Comparison of ENCODE assay signal across 15 mouse cellular contexts in the genomic region with DNA sequence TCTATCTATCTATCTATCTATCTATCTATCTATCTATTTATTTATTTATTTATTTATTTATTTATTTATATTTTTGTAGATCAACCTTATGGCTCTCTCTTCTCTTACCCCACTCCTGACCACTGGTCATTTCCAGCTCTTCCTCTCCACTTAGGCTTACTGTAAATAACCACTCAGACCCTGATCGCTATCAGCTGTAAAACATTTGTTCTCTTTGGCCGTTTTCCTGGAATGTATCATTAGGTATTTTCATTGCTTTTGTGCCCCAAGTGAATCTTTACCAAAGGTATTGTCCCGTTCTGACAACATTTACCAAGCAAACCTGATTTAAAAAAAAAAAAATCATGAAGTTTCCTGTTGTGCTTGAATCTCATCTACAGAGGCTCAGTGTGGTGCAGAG.
A peak's percentile ranks its signal among the peaks of the same experiment; 100 is the strongest.
DNase-seq lines count a peak whose midpoint lies in the region; ATAC-seq and TF ChIP-seq lines count a peak whose summit lies in the region.
"Had no signal": no experiment of that assay in that cellular context is flagged by ENCODE, and none has a peak within 500 bp of the region (broad histone marks: within the 10 kb centered on the region; RNA-seq: fewer than 3 reads in every experiment).

No protein-coding gene starts in this region.

- no peak for TF ChIP-seq EP300 in heart, adult 2 months (IDR thresholded peaks at IDR 0.05; ENCODE audit: insufficient read depth, low read depth, low read length)
- TF ChIP-seq EP300 in stomach, postnatal 0 days (optimal IDR thresholded peaks at IDR 0.05), result no peak

- 30% methylated on average over 3 of the region's 3 CpGs for WGBS in heart, adult 2 months
- 39% methylated on average over 3 of the region's 3 CpGs for WGBS in kidney, postnatal 0 days
- WGBS in stomach, embryonic 15.5 days, result 40% methylated on average over 3 of the region's 3 CpGs
- WGBS in stomach, postnatal 0 days, result 34% methylated on average over 3 of the region's 3 CpGs

- H3K9ac ChIP-seq in heart, adult 2 months (ENCODE audit: low read depth, low read length), result no peak overlapping the region
- H3K9ac ChIP-seq in kidney, postnatal 0 days (ENCODE audit: low read depth, low read length), result no peak overlapping the region
- H3K9ac ChIP-seq in stomach, embryonic 15.5 days, result no peak overlapping the region
- no peak overlapping the region for H3K9ac ChIP-seq in stomach, postnatal 0 days (ENCODE audit: low read length)
- H3K9ac ChIP-seq: embryonic facial prominence, embryonic 13.5 days; forebrain, embryonic 12.5 days; hindbrain, embryonic 13.5 days; limb, embryonic 12.5 days; midbrain, embryonic 13.5 days had no signal

- ATAC-seq in kidney, postnatal 0 days (replicated peaks; ENCODE audit: low FRiP score, low read depth), result no peak
- ATAC-seq in stomach, embryonic 15.5 days (ENCODE audit: insufficient read depth, low FRiP score, low read depth), result no peak
- ATAC-seq in stomach, postnatal 0 days (ENCODE audit: low FRiP score, low TSS enrichment), result no peak
- ATAC-seq: midbrain, embryonic 13.5 days had no signal

- TF ChIP-seq POLR2A in heart, adult 2 months (IDR thresholded peaks at IDR 0.05; ENCODE audit: insufficient read depth, low read depth, low read length), result no peak

- intact Hi-C loops in heart, adult 2 months (cut with DNase I), result loop anchor here (1.0 to 5.0 kb wide), 4 partner anchors 35 to 192 kb away; no protein-coding TSS in a partner anchor

- peak overlapping the region; percentile 89 for H3K27ac ChIP-seq in heart, adult 2 months
- no peak overlapping the region; the same call in 1 of the 2 replicates for H3K27ac ChIP-seq in kidney, postnatal 0 days
- peak overlapping the region; percentile 44; the same call in 1 of the 2 replicates for H3K27ac ChIP-seq in stomach, embryonic 15.5 days
- no peak overlapping the region for H3K27ac ChIP-seq in stomach, postnatal 0 days (replicated peaks)
- H3K27ac ChIP-seq: embryonic facial prominence, embryonic 13.5 days; forebrain, embryonic 12.5 days; hindbrain, embryonic 13.5 days; limb, embryonic 12.5 days; macrophage; midbrain, embryonic 13.5 days had no signal

- no peak overlapping the region for H3K4me2 ChIP-seq in kidney, postnatal 0 days (ENCODE audit: low read length)
- H3K4me2 ChIP-seq in stomach, embryonic 15.5 days, result no peak overlapping the region
- no peak overlapping the region for H3K4me2 ChIP-seq in stomach, postnatal 0 days (replicated peaks; ENCODE audit: low read depth)
- H3K4me2 ChIP-seq: embryonic facial prominence, embryonic 13.5 days; forebrain, embryonic 12.5 days; hindbrain, embryonic 13.5 days; limb, embryonic 12.5 days; midbrain, embryonic 13.5 days had no signal

- peaks cover 22% of the 10 kb centered on the region for H3K4me1 ChIP-seq in heart, adult 2 months (ENCODE audit: control insufficient read depth, insufficient read depth, low read length)
- H3K4me1 ChIP-seq in kidney, postnatal 0 days (replicated peaks; ENCODE audit: insufficient read depth, low read length), result no peaks in the 10 kb centered on the region
- H3K4me1 ChIP-seq in stomach, embryonic 15.5 days, result peaks cover 11% of the 10 kb centered on the region; the same call in 1 of the 2 replicates
- H3K4me1 ChIP-seq in stomach, postnatal 0 days (replicated peaks; ENCODE audit: control insufficient read depth, insufficient read depth), result no peaks in the 10 kb centered on the region
- H3K4me1 ChIP-seq: forebrain, embryonic 12.5 days; hindbrain, embryonic 13.5 days; limb, embryonic 12.5 days; midbrain, embryonic 13.5 days had no signal

- DNase-seq in heart, adult 2 months, result no peak
- no peak for DNase-seq in heart, adult 9 months (ENCODE audit: low spot score in 2 of 2)
- DNase-seq in kidney, postnatal 0 days (ENCODE audit: low spot score), result peak; percentile 68
- DNase-seq in kidney, adult 18-20 months, result no peak
- DNase-seq in stomach, postnatal 0 days (ENCODE audit: low spot score), result no peak
- no peak for DNase-seq in retina, embryonic 14.5 days (ENCODE audit: low spot score)
- DNase-seq in frontal cortex, postnatal 14 days (ENCODE audit: low spot score in 2 of 2), result no peak
- DNase-seq: right cerebral cortex, postnatal 14 days had no signal

- H3K27me3 ChIP-seq in heart, adult 2 months (ENCODE audit: control insufficient read depth, insufficient read depth, low read length), result no peaks in the 10 kb centered on the region
- no peaks in the 10 kb centered on the region for H3K27me3 ChIP-seq in kidney, postnatal 0 days (ENCODE audit: insufficient read depth, low read length)
- no peaks in the 10 kb centered on the region for H3K27me3 ChIP-seq in stomach, embryonic 15.5 days (replicated peaks)
- no peaks in the 10 kb centered on the region for H3K27me3 ChIP-seq in stomach, postnatal 0 days (ENCODE audit: control insufficient read depth, insufficient read depth, low read length)
- H3K27me3 ChIP-seq: embryonic facial prominence, embryonic 13.5 days; forebrain, embryonic 12.5 days; hindbrain, embryonic 13.5 days; limb, embryonic 12.5 days; midbrain, embryonic 13.5 days had no signal

- no peak overlapping the region for H3K4me3 ChIP-seq in heart, adult 2 months
- no peak overlapping the region for H3K4me3 ChIP-seq in kidney, postnatal 0 days (replicated peaks; ENCODE audit: low read depth, low read length)
- no peak overlapping the region for H3K4me3 ChIP-seq in stomach, embryonic 15.5 days (replicated peaks)
- no peak overlapping the region for H3K4me3 ChIP-seq in stomach, postnatal 0 days (ENCODE audit: low read depth, low read length)
- H3K4me3 ChIP-seq: embryonic facial prominence, embryonic 13.5 days; forebrain, embryonic 12.5 days; hindbrain, embryonic 13.5 days; limb, embryonic 12.5 days; midbrain, embryonic 13.5 days had no signal

- no peaks in the 10 kb centered on the region for H3K79me2 ChIP-seq in heart, adult 2 months (replicated peaks; ENCODE audit: control insufficient read depth, insufficient read depth, low read length)

- H3K9me3 ChIP-seq in kidney, postnatal 0 days (replicated peaks; ENCODE audit: low read length), result no peaks in the 10 kb centered on the region
- no peaks in the 10 kb centered on the region for H3K9me3 ChIP-seq in stomach, embryonic 15.5 days
- no peaks in the 10 kb centered on the region for H3K9me3 ChIP-seq in stomach, postnatal 0 days (ENCODE audit: control insufficient read depth, low read length)
- H3K9me3 ChIP-seq: embryonic facial prominence, embryonic 13.5 days; forebrain, embryonic 12.5 days; hindbrain, embryonic 13.5 days; limb, embryonic 12.5 days; midbrain, embryonic 13.5 days had no signal

- H3K36me3 ChIP-seq in heart, adult 2 months (ENCODE audit: control insufficient read depth, insufficient read depth, low read length), result peaks cover 21% of the 10 kb centered on the region
- peaks cover 10% of the 10 kb centered on the region for H3K36me3 ChIP-seq in kidney, postnatal 0 days (ENCODE audit: insufficient read depth, low read length)
- peaks cover 16% of the 10 kb centered on the region; the same call in 1 of the 2 replicates for H3K36me3 ChIP-seq in stomach, embryonic 15.5 days
- peaks cover 3% of the 10 kb centered on the region; the same call in 1 of the 2 replicates for H3K36me3 ChIP-seq in stomach, postnatal 0 days (ENCODE audit: control insufficient read depth, insufficient read depth, low read length)

- TF ChIP-seq CTCF in heart, adult 2 months (IDR thresholded peaks at IDR 0.05), result no peak
- no peak for TF ChIP-seq CTCF in kidney, postnatal 0 days (IDR thresholded peaks at IDR 0.05; ENCODE audit: low read depth)
- TF ChIP-seq CTCF in stomach, postnatal 0 days (IDR thresholded peaks at IDR 0.05; ENCODE audit: low read depth), result no peak

Comparison
In these comparisons a context has a peak if more than half of its experiments do, and no peak if none do; other contexts are left out.
1. H3K27ac ChIP-seq: peak in heart, adult 2 months (single experiment) and stomach, embryonic 15.5 days (single experiment); none in kidney, postnatal 0 days (single experiment) and stomach, postnatal 0 days (single experiment).